Mouse (Mus musculus) lung, embryonic 15.5 days (tissue): ENCODE results near the gene Bcan. TPM values are rescaled to one million over a fixed set of nuclear protein-coding genes. Genes with fewer than 3 reads are reported as not detected.

ENCODE experiments used
- ATAC-seq: fragments of 200-750 bp; cut with Nextera tagmentation; 2 replicates; pipeline ENCODE4 v1.8.0; 2017; ENCODE audit warnings: moderate number of reproducible peaks, borderline replicate concordance; ENCODE audit not compliant: low FRiP score, low TSS enrichment; ENCODE audit errors: extremely low read depth
- H3K27ac ChIP-seq: fragments of 300-500 bp; sonication (generic); 2 replicates; pipeline ENCODE4 v1.5.1; 2015; ENCODE audit warnings: moderate library complexity, mild to moderate bottlenecking, inconsistent platforms
- H3K27me3 ChIP-seq: fragments of 300-500 bp; sonication (generic); 2 replicates; pipeline ENCODE4 v1.6.1; 2015; ENCODE audit warnings: inconsistent platforms
- H3K36me3 ChIP-seq: fragments of 300-500 bp; sonication (generic); 2 replicates; pipeline ENCODE4 v1.6.1; 2015; ENCODE audit warnings: inconsistent platforms
- H3K4me1 ChIP-seq: fragments of 300-500 bp; sonication (generic); 2 replicates; pipeline ENCODE4 v1.6.1; 2015; ENCODE audit warnings: inconsistent platforms
- H3K4me2 ChIP-seq: fragments of 300-500 bp; sonication (generic); 2 replicates; pipeline ENCODE4 v1.6.1; 2015; ENCODE audit warnings: inconsistent platforms, mild to moderate bottlenecking, moderate library complexity
- H3K4me3 ChIP-seq: fragments of 300-500 bp; sonication (generic); 2 replicates; pipeline ENCODE4 v1.5.1; 2015; ENCODE audit warnings: mild to moderate bottlenecking, inconsistent platforms
- H3K9ac ChIP-seq: fragments of 300-500 bp; sonication (generic); 2 replicates; pipeline ENCODE4 v1.6.1; 2015; ENCODE audit warnings: inconsistent platforms
- H3K9me3 ChIP-seq: fragments of 300-500 bp; sonication (generic); 2 replicates; pipeline ENCODE4 v1.6.1; 2016; ENCODE audit warnings: inconsistent platforms
- WGBS: fragments of 180-500 bp; shearing (Covaris S2); methylation state at CpG from one replicate; pipeline ENCODE4 v1.1.7; 2015; 5-methylcytosine and 5-hydroxymethylcytosine counted together
- polyA plus RNA-seq: library from polyadenylated mRNA; unstranded; fragments of >200 nt; fragmentation: Nextera tagmentation; extraction: Ambion mirVana; gene quantifications from 2 replicates; pipeline ENCODE4 v1.2.1, GENCODE M21; 2015

The Bcan gene
- polyA plus RNA-seq, 1 experiment from 2014 or later: 0.07 TPM

GRCm38 (mm10) chr3:87980728-87981127 is 19.3 kb downstream of the Bcan start:
- 62% methylated on average over 5 of the region's 5 CpGs for WGBS
- Histone ChIP-seq H3K4me3 (no peak overlapping the region), H3K9ac (no peak overlapping the region), H3K36me3 (no peaks in the 10 kb centered on the region; the same call in none of the 2 replicates), H3K9me3 (no peaks in the 10 kb centered on the region), H3K4me2 (no peak overlapping the region), H3K4me1 (peaks cover 53% of the 10 kb centered on the region), H3K27me3 (no peaks in the 10 kb centered on the region), H3K27ac (peak overlapping the region; percentile 98)
- no peak for ATAC-seq

- Histone ChIP-seq H3K27ac (no peak overlapping the region), H3K9me3 (no peaks in the 10 kb centered on the region), H3K4me2 (no peak overlapping the region), H3K27me3 (no peaks in the 10 kb centered on the region), H3K4me1 (peaks cover 46% of the 10 kb centered on the region), H3K36me3 (peaks cover 6% of the 10 kb centered on the region), H3K9ac (no peak overlapping the region), H3K4me3 (no peak overlapping the region)
- ATAC-seq: no peak
- WGBS: 55% methylated on average over 3 of the region's 3 CpGs
These were observed 19.9 kb downstream of the Bcan start for GRCm38 (mm10) chr3:87980085-87980484.

- Histone ChIP-seq H3K36me3 (peaks cover 6% of the 10 kb centered on the region), H3K9me3 (no peaks in the 10 kb centered on the region), H3K9ac (no peak overlapping the region), H3K4me3 (no peak overlapping the region), H3K4me2 (no peak overlapping the region), H3K4me1 (peaks cover 44% of the 10 kb centered on the region), H3K27ac (no peak overlapping the region), H3K27me3 (no peaks in the 10 kb centered on the region)
- ATAC-seq: no peak
- 80% methylated on average over 5 of the region's 5 CpGs for WGBS
These were observed 20.5 kb downstream of the Bcan start for GRCm38 (mm10) chr3:87979493-87979892.

GRCm38 (mm10) chr3:87974381-87974987 is 25.5 kb downstream of the Bcan start:
- Histone ChIP-seq H3K4me3 (peak overlapping the region; percentile 59), H3K27me3 (peaks cover 3% of the 10 kb centered on the region; the same call in 1 of the 2 replicates), H3K9ac (no peak overlapping the region), H3K4me2 (peak overlapping the region; percentile 91), H3K36me3 (peaks cover 6% of the 10 kb centered on the region), H3K27ac (peak overlapping the region; percentile 61), H3K9me3 (no peaks in the 10 kb centered on the region), H3K4me1 (peaks cover 47% of the 10 kb centered on the region)
- WGBS: 28% methylated on average over 12 of the region's 12 CpGs
- peak; percentile 23; the same call in 1 of the 2 replicates for ATAC-seq

- H3K4me1 ChIP-seq: peaks cover 47% of the 10 kb centered on the region
- H3K27ac ChIP-seq: peak overlapping the region; percentile 61
- H3K27me3 ChIP-seq: peaks cover 3% of the 10 kb centered on the region; the same call in 1 of the 2 replicates
- WGBS: 42% methylated on average over 14 of the region's 14 CpGs
- H3K9ac ChIP-seq: peak overlapping the region; percentile 22
- peak overlapping the region; percentile 91 for H3K4me2 ChIP-seq
- H3K9me3 ChIP-seq: no peaks in the 10 kb centered on the region
- ATAC-seq: no peak
- peaks cover 6% of the 10 kb centered on the region for H3K36me3 ChIP-seq
- peak overlapping the region; percentile 59 for H3K4me3 ChIP-seq
These were observed 26.2 kb downstream of the Bcan start for GRCm38 (mm10) chr3:87973593-87974380.

GRCm38 (mm10) chr3:87972776-87973175 is 27.3 kb downstream of the Bcan start:
- peaks cover 47% of the 10 kb centered on the region for H3K4me1 ChIP-seq
- no peaks in the 10 kb centered on the region for H3K9me3 ChIP-seq
- H3K27ac ChIP-seq: no peak overlapping the region
- no peak for ATAC-seq
- peak overlapping the region; percentile 77; the same call in 1 of the 2 replicates for H3K9ac ChIP-seq
- H3K36me3 ChIP-seq: peaks cover 6% of the 10 kb centered on the region
- peak overlapping the region; percentile 59 for H3K4me3 ChIP-seq
- peak overlapping the region; percentile 91 for H3K4me2 ChIP-seq
- H3K27me3 ChIP-seq: peaks cover 3% of the 10 kb centered on the region; the same call in 1 of the 2 replicates
- 23% methylated on average over 5 of the region's 5 CpGs for WGBS

- H3K27ac ChIP-seq: peak overlapping the region; percentile 79
- peak overlapping the region; percentile 77 for H3K9ac ChIP-seq
- H3K9me3 ChIP-seq: no peaks in the 10 kb centered on the region
- no peak for ATAC-seq
- 16% methylated on average over 8 of the region's 8 CpGs for WGBS
- H3K27me3 ChIP-seq: peaks cover 3% of the 10 kb centered on the region; the same call in 1 of the 2 replicates
- peak overlapping the region; percentile 59 for H3K4me3 ChIP-seq
- peak overlapping the region; percentile 91 for H3K4me2 ChIP-seq
- H3K4me1 ChIP-seq: peaks cover 47% of the 10 kb centered on the region
- peaks cover 6% of the 10 kb centered on the region for H3K36me3 ChIP-seq
These were observed 27.8 kb downstream of the Bcan start for GRCm38 (mm10) chr3:87972203-87972664.

GRCm38 (mm10) chr3:87971489-87972202 is 28.4 kb downstream of the Bcan start:
- Histone ChIP-seq H3K36me3 (peaks cover 6% of the 10 kb centered on the region), H3K4me2 (peak overlapping the region; percentile 91), H3K27ac (peak overlapping the region; percentile 79), H3K9ac (peak overlapping the region; percentile 77), H3K9me3 (no peaks in the 10 kb centered on the region), H3K4me3 (peak overlapping the region; percentile 59), H3K4me1 (peaks cover 47% of the 10 kb centered on the region), H3K27me3 (peaks cover 3% of the 10 kb centered on the region; the same call in 1 of the 2 replicates)
- WGBS: under 1% methylated on average over 60 of the region's 60 CpGs
- peak; percentile 11; the same call in 1 of the 2 replicates for ATAC-seq

- peak within 1 kb of the TSS; percentile 77 for H3K9ac ChIP-seq
- no peaks in the 10 kb centered on the region for H3K9me3 ChIP-seq
- H3K36me3 ChIP-seq: peaks cover 6% of the 10 kb centered on the region
- WGBS: under 1% methylated on average over 44 of the region's 44 CpGs
- peaks cover 47% of the 10 kb centered on the region for H3K4me1 ChIP-seq
- peak within 1 kb of the TSS; percentile 79 for H3K27ac ChIP-seq
- H3K4me3 ChIP-seq: peak within 1 kb of the TSS; percentile 59
- peak; percentile 84 for ATAC-seq
- peaks cover 3% of the 10 kb centered on the region; the same call in 1 of the 2 replicates for H3K27me3 ChIP-seq
- peak within 1 kb of the TSS; percentile 91 for H3K4me2 ChIP-seq
These were observed 29.0 kb downstream of the Bcan start, which contains the start of gene Nes for GRCm38 (mm10) chr3:87970939-87971488. Nes (plus strand) TSS chr3:87971078.

GRCm38 (mm10) chr3:87970184-87970938 is 29.7 kb downstream of the Bcan start:
- peak overlapping the region; percentile 91 for H3K4me2 ChIP-seq
- peak overlapping the region; percentile 59 for H3K4me3 ChIP-seq
- peaks cover 47% of the 10 kb centered on the region for H3K4me1 ChIP-seq
- WGBS: 2% methylated on average over 21 of the region's 21 CpGs
- H3K27ac ChIP-seq: peak overlapping the region; percentile 79
- 0 out of 2 replicates have a peak overlapping the region, but pooled peaks have one; percentile 77 for H3K9ac ChIP-seq
- peaks cover 2% of the 10 kb centered on the region for H3K36me3 ChIP-seq
- 0 out of 2 replicates have a peak, but pooled peaks have one; percentile 8 for ATAC-seq
- no peaks in the 10 kb centered on the region for H3K9me3 ChIP-seq
- H3K27me3 ChIP-seq: peaks cover 3% of the 10 kb centered on the region; the same call in 1 of the 2 replicates
